Comparison of ENCODE assay signal across 28 mouse cellular contexts in the genomic region with DNA sequence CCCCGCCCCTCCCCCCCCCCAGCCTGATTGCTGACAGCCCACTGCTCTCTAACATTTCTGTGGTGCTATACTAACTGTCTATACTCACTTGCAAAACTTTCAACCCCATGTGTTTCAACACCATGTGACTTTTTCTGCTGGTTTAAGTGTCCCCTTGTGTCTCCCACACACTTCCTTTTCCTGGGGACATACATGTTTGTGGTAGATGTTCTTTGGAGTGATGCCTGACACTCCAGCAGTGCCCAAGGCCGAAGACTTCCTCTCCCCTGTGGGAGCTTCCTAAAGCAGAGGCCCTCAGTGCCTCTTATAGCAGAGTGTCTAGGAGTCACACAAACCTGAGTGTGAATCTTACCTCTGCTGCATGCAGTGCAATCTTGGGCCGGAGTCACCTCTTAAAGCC. TPM values are rescaled to one million over a fixed set of nuclear protein-coding genes. Genes with fewer than 3 reads are reported as not detected.
DNase-seq lines count a peak whose midpoint lies in the region; ATAC-seq and TF ChIP-seq lines count a peak whose summit lies in the region.
"Had no signal": no experiment of that assay in that cellular context is flagged by ENCODE, and none has a peak within 500 bp of the region (broad histone marks: within the 10 kb centered on the region; RNA-seq: fewer than 3 reads in every experiment).

No protein-coding gene starts in this region.

- no peaks in the 10 kb centered on the region for H3K27me3 ChIP-seq in liver, embryonic 16.5 days (ENCODE audit: control insufficient read depth, insufficient read depth, low read depth, low read length)
- H3K27me3 ChIP-seq: CH12.LX; embryonic facial prominence, embryonic 15.5 days; forebrain, embryonic 13.5 days; heart, embryonic 15.5 days; liver, embryonic 15.5 days; neural tube, embryonic 12.5 days had no signal

- H3K4me3 ChIP-seq in liver, embryonic 16.5 days (ENCODE audit: low read depth, low read length) = no peak overlapping the region
- no peak overlapping the region for H3K4me3 ChIP-seq in bone marrow macrophage, adult 2 months (ENCODE audit: insufficient read depth, low read length)
- no peak overlapping the region for H3K4me3 ChIP-seq in macrophage (ENCODE audit: inconsistent target)
- H3K4me3 ChIP-seq: embryonic facial prominence, embryonic 10.5 days; embryonic facial prominence, embryonic 15.5 days; forebrain, embryonic 13.5 days; heart, embryonic 10.5 days; heart, embryonic 15.5 days; liver, embryonic 15.5 days; myocyte; neural tube, embryonic 12.5 days had no signal

- no peak overlapping the region for H3K27ac ChIP-seq in liver, embryonic 16.5 days (ENCODE audit: low read length)
- peak overlapping the region; percentile 71 for H3K27ac ChIP-seq in bone marrow macrophage, adult 2 months (ENCODE audit: insufficient read depth, low read depth, low read length)
- H3K27ac ChIP-seq in macrophage = peak overlapping the region; percentile 62
- H3K27ac ChIP-seq: embryonic facial prominence, embryonic 10.5 days; embryonic facial prominence, embryonic 15.5 days; forebrain, embryonic 13.5 days; heart, embryonic 10.5 days; heart, embryonic 15.5 days; liver, embryonic 15.5 days; neural tube, embryonic 12.5 days had no signal

- no peak overlapping the region for H3K9ac ChIP-seq in liver, embryonic 16.5 days (ENCODE audit: low read depth, low read length)
- H3K9ac ChIP-seq: embryonic facial prominence, embryonic 15.5 days; forebrain, embryonic 13.5 days; heart, embryonic 15.5 days; liver, embryonic 15.5 days; neural tube, embryonic 12.5 days had no signal

- peak; percentile 39; the same call in 1 of the 2 replicates for ATAC-seq in liver, embryonic 16.5 days (ENCODE audit: low read depth)
- ATAC-seq: activated CD4-positive, CD25-positive, alpha-beta regulatory T cell, adult 4 months; forebrain, embryonic 13.5 days; hindbrain, embryonic 16.5 days; midbrain, embryonic 16.5 days had no signal

- TF ChIP-seq CTCF in bone marrow macrophage, adult 2 months (IDR thresholded peaks at IDR 0.05; ENCODE audit: low read depth, low read length) = no peak

- no peaks in the 10 kb centered on the region for H3K9me3 ChIP-seq in liver, embryonic 16.5 days (replicated peaks; ENCODE audit: control insufficient read depth, low read length)
- H3K9me3 ChIP-seq: embryonic facial prominence, embryonic 10.5 days; embryonic facial prominence, embryonic 15.5 days; forebrain, embryonic 13.5 days; heart, embryonic 10.5 days; heart, embryonic 15.5 days; liver, embryonic 15.5 days; neural tube, embryonic 12.5 days had no signal

- no peak for DNase-seq in liver
- DNase-seq in 416B (ENCODE audit: low read depth) = peak; percentile 42
- no peak for DNase-seq in testis, postnatal 10 days (ENCODE audit: low spot score)
- DNase-seq: adrenal gland, adult 2 months; adrenal gland, postnatal 36 days; cerebellum, adult 2 months; cerebellum, postnatal 14 days; gastrocnemius, postnatal 14 days; heart, adult 11 months; kidney, adult 2 months; layer of hippocampus, postnatal 36 days; left cerebral cortex, postnatal 4 days had no signal

- no peaks in the 10 kb centered on the region for H3K79me2 ChIP-seq in macrophage (ENCODE audit: inconsistent target)

- no peaks in the 10 kb centered on the region for H3K4me1 ChIP-seq in liver, embryonic 16.5 days (ENCODE audit: control insufficient read depth, low read depth, low read length)
- H3K4me1 ChIP-seq in bone marrow macrophage, adult 2 months (ENCODE audit: control insufficient read depth, insufficient read depth, low read length) = peaks cover 45% of the 10 kb centered on the region

- H3K4me2 ChIP-seq in liver, embryonic 16.5 days (ENCODE audit: low read depth, low read length) = no peak overlapping the region
- H3K4me2 ChIP-seq: embryonic facial prominence, embryonic 15.5 days; forebrain, embryonic 13.5 days; heart, embryonic 15.5 days; liver, embryonic 15.5 days; midbrain, embryonic 11.5 days; neural tube, embryonic 12.5 days had no signal

- no peaks in the 10 kb centered on the region for H3K36me3 ChIP-seq in liver, embryonic 16.5 days (ENCODE audit: control insufficient read depth, insufficient read depth)
- H3K36me3 ChIP-seq in macrophage (ENCODE audit: inconsistent target) = peaks cover 71% of the 10 kb centered on the region; the same call in 1 of the 2 replicates
- H3K36me3 ChIP-seq: liver, embryonic 15.5 days had no signal

- 40% methylated on average over 3 of the region's 3 CpGs for WGBS in liver, embryonic 16.5 days (ENCODE audit: insufficient replicate concordance)
- 31% methylated on average over 2 of the region's 3 CpGs for WGBS in macrophage (ENCODE audit: missing documents)

- no peak for TF ChIP-seq POLR2A in bone marrow macrophage, adult 2 months (IDR thresholded peaks at IDR 0.05; ENCODE audit: borderline replicate concordance, low read depth, low read length)

RNA-seq across cellular contexts. Expression of a gene that starts 47.3 kb away (rescaled TPM):
- polyA plus RNA-seq in liver, embryonic 16.5 days (2015; fragmentation: Nextera tagmentation; extraction: Ambion mirVana) = 3.8 and 4.5 TPM in 2 replicates
- polyA plus RNA-seq in bone marrow macrophage, adult 2 months (2012; ENCODE audit: insufficient read depth, insufficient read length, missing spikeins) = 2.4 and 4.0 TPM in 2 replicates
- 1 to 10 TPM; 1.3 to 9.1 (median 2.5) TPM for total RNA-seq in macrophage (2018; cell fraction: chromatin; rRNA removed)
- 1 to 10 TPM; 1.7 to 8.5 (median 3.2) TPM for total RNA-seq in macrophage (2018; cell fraction: cytosol; rRNA removed)
- total RNA-seq in macrophage (2018; cell fraction: nucleus; rRNA removed) = 10 to 100 TPM in 2 of 26 experiments, 1 to 10 TPM in 24; 1.3 to 18.9 (median 3.8) TPM
- polyA plus RNA-seq in macrophage (2018) = 2.8 to 5.0 TPM (median 3.9 TPM) in 3 replicates
